Mouse (Mus musculus): Measurements from ENCODE around the gene Slc22a14.

DNA sequence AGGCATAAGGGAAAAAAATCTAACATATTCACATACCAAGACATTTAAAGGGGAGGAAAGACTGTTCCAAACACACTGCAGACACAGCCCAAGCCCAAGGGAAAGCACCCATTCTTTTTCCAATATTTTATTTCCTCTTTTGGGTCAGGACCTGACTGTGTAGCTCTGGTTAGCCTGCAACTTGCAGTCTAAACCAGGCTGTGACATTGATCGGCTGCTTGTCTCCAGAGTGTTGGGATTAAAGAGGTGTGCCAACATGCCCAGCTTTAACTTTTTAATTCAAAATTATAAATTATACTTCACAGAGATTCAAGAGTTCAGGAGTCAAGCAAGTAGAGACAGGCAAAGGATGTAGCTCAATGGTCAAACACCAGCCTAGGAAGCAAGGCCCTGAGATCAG is 110.3 kb downstream of the Slc22a14 start:
- no peak for TF ChIP-seq CTCF (IDR thresholded peaks at IDR 0.05; ENCODE audit: low read depth)
- TF ChIP-seq EP300 (optimal IDR thresholded peaks at IDR 0.05): no peak
